Mouse (Mus musculus) erythroblast, embryonic 14.5 days (primary cell): ENCODE data around the gene Ilkap.

ENCODE experiments used
- GATA1 ChIP-seq: IDR thresholded peaks from 2 replicates; pipeline ENCODE4 v1.6.1; 2012; ENCODE audit warnings: low read length, inconsistent platforms, mixed read lengths
- TAL1 ChIP-seq: IDR thresholded peaks from 3 replicates; pipeline ENCODE4 v1.6.1; 2012; ENCODE audit warnings: low read length, inconsistent platforms, mixed read lengths

DNA sequence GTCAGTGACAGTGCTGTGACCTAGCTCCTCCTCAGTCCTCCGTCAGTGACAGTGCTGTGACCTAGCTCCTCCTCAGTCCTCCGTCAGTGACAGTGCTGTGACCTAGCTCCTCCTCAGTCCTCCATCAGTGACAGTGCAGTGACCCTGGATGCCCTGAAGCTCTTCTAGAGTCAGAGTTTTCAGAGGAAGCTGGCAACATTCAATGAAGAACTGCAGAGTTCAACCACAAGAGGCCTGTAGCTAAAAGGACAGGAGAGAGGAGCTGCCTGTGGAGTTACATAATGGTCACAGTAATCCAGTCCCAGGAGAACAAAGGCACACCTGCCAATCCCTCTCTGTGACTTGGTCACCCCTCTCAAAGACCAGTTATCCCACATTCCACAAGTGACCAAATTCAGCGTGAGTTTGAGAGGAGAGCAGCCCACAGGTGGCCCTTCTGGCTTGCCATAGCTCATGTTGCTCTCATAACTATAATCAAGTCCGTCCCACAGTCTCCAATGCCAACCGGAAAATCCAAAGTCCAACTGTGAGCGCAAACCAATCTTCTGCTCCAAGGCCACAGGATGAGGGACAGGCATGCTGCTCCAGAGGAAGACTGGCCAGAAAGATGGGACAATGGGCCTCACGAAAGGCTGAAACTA is 43.9 kb upstream of the Ilkap start:
- TF ChIP-seq GATA1 (no peak), TAL1 (no peak)
